Mouse (Mus musculus): ENCODE results near the gene Gm2075.
"Not testable (repeated sequence)": the region's sequence is repeated elsewhere in the genome, so short reads cannot be mapped to it uniquely, and the experiment has no call there.

Gene Gm2075

DNA sequence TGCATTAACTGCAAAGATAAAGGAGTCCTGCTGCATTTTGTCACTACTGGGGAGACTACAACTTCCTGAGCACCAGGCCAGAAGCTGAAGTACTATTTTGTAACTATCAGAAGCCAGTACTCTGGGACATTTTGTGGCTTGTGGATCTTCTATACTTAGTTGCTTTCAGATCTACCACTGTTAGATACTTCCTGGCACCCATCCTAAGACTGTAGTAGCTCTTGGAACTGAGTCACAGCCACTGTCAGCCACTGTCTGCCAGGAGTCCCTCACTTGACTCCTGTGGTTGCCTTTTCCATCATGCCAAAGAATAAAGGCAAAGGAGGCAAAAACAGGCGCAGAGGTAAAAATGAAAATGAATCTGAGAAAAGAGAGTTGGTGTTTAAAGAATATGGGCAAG lies at the start of gene Gm2075:
Gene Gm2075 (plus strand): TSS at position 301 of the 400 bp plus-strand sequence.
- DNase-seq (ENCODE audit: low spot score in 2 of 2): not testable (repeated sequence)

DNA sequence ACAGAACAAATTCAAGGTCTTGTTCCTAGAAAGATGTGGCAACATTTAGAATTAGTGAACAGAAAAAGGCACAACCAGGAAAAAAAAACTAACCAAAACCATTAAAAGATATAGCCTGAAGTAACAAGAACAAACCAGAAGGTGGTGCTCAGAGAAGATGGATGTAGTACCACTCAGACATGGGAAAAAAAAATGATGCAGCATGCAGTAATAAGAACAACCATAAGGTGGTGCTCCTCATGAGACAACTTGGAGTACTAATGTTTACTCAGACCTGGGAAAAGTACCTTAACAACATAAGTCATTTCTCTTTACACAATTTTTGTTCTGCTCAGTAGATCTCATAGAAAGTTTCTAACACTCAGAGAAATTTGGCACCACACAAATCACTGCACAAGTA lies 27.6 kb upstream of the Gm2075 start:
- DNase-seq (ENCODE audit: low spot score in 2 of 2): not testable (repeated sequence)

DNA sequence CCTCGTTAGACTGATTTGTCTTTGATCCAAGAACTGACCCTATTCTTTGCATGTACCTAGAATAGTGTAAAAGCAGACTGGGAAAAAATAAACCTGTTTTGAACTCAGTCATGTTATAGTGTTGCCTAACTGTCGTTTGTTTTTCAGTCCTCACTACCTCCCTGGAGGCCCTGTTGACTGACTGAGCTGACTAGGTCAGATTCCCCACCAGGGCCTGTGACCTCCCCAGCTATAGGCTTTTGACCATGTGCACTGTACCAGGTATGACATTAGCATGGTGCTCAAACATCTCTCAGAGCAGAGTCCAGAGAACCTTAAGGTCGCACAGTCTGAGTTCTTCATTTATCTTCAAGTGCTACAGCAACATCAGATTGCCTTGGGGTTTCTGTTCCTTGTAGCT lies 7.5 kb upstream of the Gm2075 start:
- DNase-seq (ENCODE audit: low spot score in 2 of 2): not testable (repeated sequence)

DNA sequence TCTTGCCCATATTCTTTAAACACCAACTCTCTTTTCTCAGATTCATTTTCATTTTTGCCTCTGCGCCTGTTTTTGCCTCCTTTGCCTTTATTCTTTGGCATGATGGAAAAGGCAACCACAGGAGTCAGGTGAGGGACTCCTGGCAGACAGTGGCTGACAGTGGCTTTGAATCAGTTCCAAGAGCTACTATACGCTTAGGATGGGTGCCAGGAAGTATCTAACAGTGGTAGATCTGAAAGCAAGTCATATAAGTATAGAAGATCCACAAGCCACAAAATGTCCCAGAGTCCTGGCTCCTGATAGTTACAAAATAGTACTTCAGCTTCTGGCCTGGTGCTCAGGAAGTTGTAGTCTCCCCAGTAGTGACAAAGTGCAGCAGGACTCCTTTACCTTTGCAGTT lies 7.0 kb downstream of the Gm2075 start, which contains the start of gene Gm6803:
Gene Gm6803 (minus strand): TSS at position 101 of the 400 bp plus-strand sequence.
- not testable (repeated sequence) for DNase-seq (ENCODE audit: low spot score in 2 of 2)

DNA sequence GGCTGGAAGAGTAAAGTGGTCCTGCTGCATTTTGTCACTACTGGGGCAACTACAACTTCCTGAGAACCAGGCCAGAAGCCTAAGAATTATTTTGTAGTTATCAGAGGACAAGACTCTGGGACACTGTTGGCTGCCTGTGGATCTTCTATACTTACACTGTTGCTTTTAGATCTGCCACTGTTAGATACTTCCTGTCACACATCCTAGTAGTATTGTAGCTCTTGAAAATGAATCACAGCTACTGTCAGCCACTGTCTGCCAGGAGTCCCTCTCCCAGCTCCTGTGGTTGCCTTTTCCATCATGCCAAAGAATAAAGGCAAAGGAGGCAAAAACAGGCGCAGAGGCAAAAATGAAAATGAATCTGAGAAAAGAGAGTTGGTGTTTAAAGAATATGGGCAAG lies 15.1 kb downstream of the Gm2075 start, which contains the start of gene Gm2056:
Gene Gm2056 (plus strand): TSS at position 301 of the 400 bp plus-strand sequence.
- not testable (repeated sequence) for DNase-seq (ENCODE audit: low spot score in 2 of 2)

DNA sequence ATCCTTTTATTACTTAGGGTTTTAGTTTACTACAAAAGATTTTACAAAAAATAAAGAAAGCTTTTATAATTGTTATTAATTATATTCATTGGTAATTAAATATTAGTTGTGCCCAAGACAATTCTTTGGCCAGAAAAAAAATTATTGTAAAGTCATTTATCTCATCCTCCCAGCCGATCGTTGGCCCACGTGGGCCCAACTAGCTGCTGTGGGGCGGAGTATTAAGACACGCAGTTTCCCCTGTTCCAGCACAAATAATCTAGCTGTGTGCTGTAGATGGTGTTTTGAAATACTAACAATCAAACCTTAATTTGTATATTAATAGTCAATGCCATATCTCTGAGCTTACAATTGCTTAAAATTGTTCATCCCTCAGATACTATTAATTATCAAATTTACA lies 20.6 kb downstream of the Gm2075 start:
- not testable (repeated sequence) for DNase-seq (ENCODE audit: low spot score in 2 of 2)

DNA sequence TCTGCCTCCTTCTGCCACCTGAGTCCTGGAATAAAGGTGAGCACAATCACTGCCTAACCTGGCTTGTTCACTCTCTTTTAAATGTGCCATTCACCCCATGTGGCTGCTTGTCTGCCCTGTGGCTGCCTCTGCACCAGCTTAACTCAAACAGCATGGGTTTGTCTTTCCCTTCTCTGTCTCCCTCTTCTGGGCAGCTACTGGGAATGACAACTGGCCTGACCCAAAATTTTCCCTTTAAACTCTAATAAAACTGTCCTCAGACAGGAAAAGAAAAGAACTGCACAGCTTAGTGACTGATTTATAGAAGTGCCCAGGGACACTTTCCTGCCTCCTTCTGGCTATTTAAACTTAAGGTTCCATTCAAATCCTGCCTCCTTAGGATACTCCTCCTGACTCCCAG lies 27.4 kb downstream of the Gm2075 start:
- not testable (repeated sequence) for DNase-seq (ENCODE audit: low spot score in 2 of 2)

DNA sequence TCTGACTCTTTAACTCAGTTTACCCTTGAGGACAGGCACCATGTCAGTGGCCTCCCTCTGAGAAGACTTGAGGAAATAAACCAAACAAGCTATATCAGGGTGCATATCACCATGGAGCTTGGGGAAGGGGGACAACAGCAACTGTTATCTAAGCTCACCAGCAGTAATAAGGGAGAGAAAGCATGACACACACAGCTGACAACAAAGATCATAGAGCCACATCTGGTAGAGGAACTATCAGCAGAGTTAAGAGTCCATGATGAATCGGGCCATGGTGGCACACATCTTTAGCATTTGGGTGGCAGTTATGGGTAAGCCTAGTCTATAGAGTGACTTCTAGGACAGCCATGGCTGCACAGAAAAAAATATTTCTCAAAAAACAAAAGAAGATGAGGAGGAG lies 28.1 kb downstream of the Gm2075 start:
- not testable (repeated sequence) for DNase-seq (ENCODE audit: low spot score in 2 of 2)

DNA sequence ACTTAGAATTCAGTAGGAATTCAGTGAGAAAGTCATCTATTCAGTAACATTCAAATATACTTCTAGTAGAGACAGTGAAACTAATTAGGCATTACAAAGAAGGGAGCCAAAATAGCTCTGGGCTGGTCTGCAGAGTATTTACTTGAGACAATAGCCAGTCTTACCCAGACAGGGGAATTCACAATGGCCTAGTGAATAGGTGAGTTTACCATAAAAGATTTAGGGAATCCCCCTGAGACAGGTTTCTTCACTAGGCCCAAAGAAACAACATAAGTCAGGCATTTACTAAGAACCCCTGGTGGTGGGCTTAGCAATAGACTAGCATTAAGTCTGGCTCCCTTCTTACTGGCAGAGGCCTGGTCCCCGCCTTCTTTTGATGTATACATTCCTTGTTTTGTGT lies 33.6 kb downstream of the Gm2075 start:
- not testable (repeated sequence) for DNase-seq (ENCODE audit: low spot score in 2 of 2)

Data from natural killer cell, adult 2 months (primary cell).